Mouse (Mus musculus): ENCODE results near the gene Gnb4.

GRCm38 (mm10) chr3:32660276-32660675, 43.9 kb upstream of the Gnb4 start:
- no peak for TF ChIP-seq CTCF (IDR thresholded peaks at IDR 0.05; ENCODE audit: low read depth, low read length)
- TF ChIP-seq POLR2A (IDR thresholded peaks at IDR 0.05; ENCODE audit: extremely low read depth, insufficient read depth, low read length) = no peak

Measured in liver, adult 2 months (tissue).